Mouse (Mus musculus) liver, embryonic 15.5 days (tissue): ENCODE results near the gene Diexf. TPM values are rescaled to one million over a fixed set of nuclear protein-coding genes. Genes with fewer than 3 reads are reported as not detected.

ENCODE experiments used
- ATAC-seq: fragments of 200-750 bp; cut with Nextera tagmentation; 2 replicates; pipeline ENCODE4 v1.8.0; 2017; ENCODE audit warnings: moderate number of reproducible peaks, mild to moderate bottlenecking, moderate library complexity; ENCODE audit not compliant: insufficient read depth
- H3K27ac ChIP-seq: fragments of 300-500 bp; sonication (generic); replicated peaks from 2 replicates; pipeline ENCODE4 v1.5.1; 2015; ENCODE audit warnings: mild to moderate bottlenecking, inconsistent platforms
- H3K27me3 ChIP-seq: fragments of 300-500 bp; sonication (generic); 2 replicates; pipeline ENCODE4 v1.6.1; 2015; ENCODE audit warnings: mild to moderate bottlenecking, inconsistent platforms
- H3K36me3 ChIP-seq: fragments of 300-500 bp; sonication (generic); replicated peaks from 2 replicates; pipeline ENCODE4 v1.6.1; 2015; ENCODE audit warnings: moderate library complexity, mild to moderate bottlenecking, inconsistent platforms
- H3K4me1 ChIP-seq: fragments of 300-500 bp; sonication (generic); replicated peaks from 2 replicates; pipeline ENCODE4 v1.6.1; 2015; ENCODE audit warnings: inconsistent platforms
- H3K4me2 ChIP-seq: fragments of 300-500 bp; sonication (generic); 2 replicates; pipeline ENCODE4 v1.6.1; 2015; ENCODE audit warnings: moderate library complexity, mild to moderate bottlenecking, inconsistent platforms
- H3K4me3 ChIP-seq: fragments of 300-500 bp; sonication (generic); replicated peaks from 2 replicates; pipeline ENCODE4 v1.5.1; 2015; ENCODE audit warnings: mild to moderate bottlenecking, inconsistent platforms
- H3K9ac ChIP-seq: fragments of 300-500 bp; sonication (generic); 2 replicates; pipeline ENCODE4 v1.6.1; 2015; ENCODE audit warnings: moderate library complexity, mild to moderate bottlenecking, inconsistent platforms
- H3K9me3 ChIP-seq: fragments of 300-500 bp; sonication (generic); replicated peaks from 2 replicates; pipeline ENCODE4 v1.6.1; 2016; ENCODE audit warnings: inconsistent platforms
- WGBS: fragments of 180-500 bp; shearing (Covaris S2); methylation state at CpG from one replicate; pipeline ENCODE4 v1.1.7; 2015; ENCODE audit warnings: mixed read lengths; ENCODE audit not compliant: insufficient replicate concordance; 5-methylcytosine and 5-hydroxymethylcytosine counted together
- polyA plus RNA-seq: library from polyadenylated mRNA; unstranded; fragments of >200 nt; fragmentation: Nextera tagmentation; extraction: Ambion mirVana; gene quantifications from 2 replicates; pipeline ENCODE4 v1.2.1, GENCODE M21; 2015

Gene Diexf
- polyA plus RNA-seq, 1 experiment from 2014 or later: 2.7 TPM

GRCm38 (mm10) chr1:193086111-193086841 is 43.8 kb downstream of the Diexf start:
- WGBS: 60% methylated on average over 4 of the region's 4 CpGs
- Histone ChIP-seq H3K36me3 (no peaks in the 10 kb centered on the region), H3K27ac (no peak overlapping the region), H3K27me3 (no peaks in the 10 kb centered on the region), H3K4me2 (no peak overlapping the region), H3K9me3 (no peaks in the 10 kb centered on the region), H3K4me3 (no peak overlapping the region), H3K9ac (no peak overlapping the region), H3K4me1 (no peaks in the 10 kb centered on the region)
- no peak for ATAC-seq

- Histone ChIP-seq H3K27ac (no peak overlapping the region), H3K36me3 (no peaks in the 10 kb centered on the region), H3K4me2 (no peak overlapping the region), H3K9me3 (no peaks in the 10 kb centered on the region), H3K9ac (no peak overlapping the region), H3K27me3 (no peaks in the 10 kb centered on the region), H3K4me3 (no peak overlapping the region), H3K4me1 (no peaks in the 10 kb centered on the region)
- no peak for ATAC-seq
- WGBS: 56% methylated on average over 5 of the region's 5 CpGs
These were observed 44.5 kb downstream of the Diexf start for GRCm38 (mm10) chr1:193085541-193086020.

GRCm38 (mm10) chr1:193084016-193084415 is 46.1 kb downstream of the Diexf start:
- WGBS: 68% methylated on average over 1 of the region's 1 CpGs
- no peak for ATAC-seq
- Histone ChIP-seq H3K4me2 (no peak overlapping the region), H3K9me3 (no peaks in the 10 kb centered on the region), H3K27ac (no peak overlapping the region), H3K36me3 (no peaks in the 10 kb centered on the region), H3K4me3 (no peak overlapping the region), H3K9ac (no peak overlapping the region), H3K4me1 (no peaks in the 10 kb centered on the region), H3K27me3 (no peaks in the 10 kb centered on the region)

DNA sequence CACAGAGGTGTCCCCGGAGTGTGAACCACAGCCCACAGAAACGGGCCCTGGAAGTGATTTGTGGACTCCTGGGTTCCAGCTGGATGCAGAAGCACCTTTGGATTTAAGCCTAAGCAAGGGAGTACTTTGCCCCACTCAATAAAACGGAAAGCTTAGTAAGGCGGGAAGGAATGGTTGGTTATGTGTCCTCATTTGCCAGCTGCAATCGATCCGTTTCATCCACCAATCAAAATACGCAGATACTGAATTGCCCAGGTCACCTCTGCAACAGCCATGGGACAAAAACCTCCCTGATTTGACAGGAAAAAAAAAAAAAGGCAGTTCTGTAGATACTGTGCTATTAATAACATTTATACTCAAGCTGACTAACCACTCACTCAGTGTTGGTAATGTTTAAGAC is 47.0 kb downstream of the Diexf start:
- Histone ChIP-seq H3K27ac (no peak overlapping the region), H3K36me3 (no peaks in the 10 kb centered on the region), H3K9ac (no peak overlapping the region), H3K4me1 (no peaks in the 10 kb centered on the region), H3K4me3 (no peak overlapping the region), H3K4me2 (no peak overlapping the region), H3K27me3 (no peaks in the 10 kb centered on the region; the same call in 1 of the 2 replicates), H3K9me3 (no peaks in the 10 kb centered on the region)
- 63% methylated on average over 7 of the region's 7 CpGs for WGBS
- ATAC-seq: no peak

- Histone ChIP-seq H3K27me3 (no peaks in the 10 kb centered on the region; the same call in 1 of the 2 replicates), H3K4me3 (no peak overlapping the region), H3K4me1 (no peaks in the 10 kb centered on the region), H3K9me3 (no peaks in the 10 kb centered on the region), H3K27ac (no peak overlapping the region), H3K4me2 (no peak overlapping the region), H3K36me3 (no peaks in the 10 kb centered on the region), H3K9ac (no peak overlapping the region)
- WGBS: 60% methylated on average over 10 of the region's 10 CpGs
- no peak for ATAC-seq
These were observed 47.7 kb downstream of the Diexf start for GRCm38 (mm10) chr1:193082311-193082921.

- Histone ChIP-seq H3K36me3 (no peaks in the 10 kb centered on the region), H3K27ac (no peak overlapping the region), H3K4me1 (no peaks in the 10 kb centered on the region), H3K27me3 (peaks cover 17% of the 10 kb centered on the region; the same call in 1 of the 2 replicates), H3K9ac (no peak overlapping the region), H3K9me3 (no peaks in the 10 kb centered on the region), H3K4me2 (no peak overlapping the region), H3K4me3 (no peak overlapping the region)
- WGBS: 64% methylated on average over 3 of the region's 3 CpGs
- no peak for ATAC-seq
These were observed 67.5 kb downstream of the Diexf start for GRCm38 (mm10) chr1:193062618-193063017.

- Histone ChIP-seq H3K36me3 (no peaks in the 10 kb centered on the region), H3K4me1 (no peaks in the 10 kb centered on the region), H3K27me3 (0 out of 2 replicates have a peak, but pooled peaks cover 13% of the 10 kb centered on the region), H3K27ac (no peak overlapping the region), H3K9me3 (no peaks in the 10 kb centered on the region), H3K4me3 (no peak overlapping the region), H3K4me2 (no peak overlapping the region), H3K9ac (no peak overlapping the region)
- WGBS: 11% methylated on average over 2 of the region's 2 CpGs
- ATAC-seq: no peak
These were observed 69.9 kb downstream of the Diexf start for GRCm38 (mm10) chr1:193060167-193060566.

DNA sequence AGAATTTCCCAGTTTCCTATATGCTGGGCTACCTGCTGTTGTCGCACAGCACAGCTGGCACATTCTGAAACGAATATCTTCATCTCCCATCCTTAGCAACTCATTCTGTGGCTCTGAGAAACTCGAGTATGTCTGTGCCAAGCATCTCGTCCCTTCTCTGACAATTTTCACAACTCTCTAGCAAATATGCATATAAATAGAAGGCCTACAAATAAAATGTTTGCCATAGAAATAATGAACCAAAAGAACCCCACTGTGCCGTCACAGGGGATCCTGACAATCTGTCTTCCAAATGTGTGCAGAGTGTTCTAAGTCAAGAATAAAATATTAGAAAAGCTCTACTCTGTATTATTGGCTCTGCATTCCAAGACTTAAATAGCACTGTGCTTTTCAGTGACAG is 70.5 kb downstream of the Diexf start:
- Histone ChIP-seq H3K36me3 (no peaks in the 10 kb centered on the region), H3K9ac (no peak overlapping the region), H3K4me1 (no peaks in the 10 kb centered on the region), H3K4me2 (no peak overlapping the region), H3K9me3 (no peaks in the 10 kb centered on the region), H3K27ac (no peak overlapping the region), H3K4me3 (no peak overlapping the region), H3K27me3 (0 out of 2 replicates have a peak, but pooled peaks cover 13% of the 10 kb centered on the region)
- no peak for ATAC-seq
- WGBS: 51% methylated on average over 5 of the region's 5 CpGs

- Histone ChIP-seq H3K36me3 (no peaks in the 10 kb centered on the region), H3K9ac (no peak overlapping the region), H3K4me1 (no peaks in the 10 kb centered on the region), H3K4me3 (no peak overlapping the region), H3K27ac (no peak overlapping the region), H3K9me3 (no peaks in the 10 kb centered on the region), H3K4me2 (no peak overlapping the region), H3K27me3 (peaks cover 12% of the 10 kb centered on the region; the same call in 1 of the 2 replicates)
- no peak for ATAC-seq
- WGBS: 60% methylated on average over 5 of the region's 5 CpGs
These were observed 75.7 kb downstream of the Diexf start for GRCm38 (mm10) chr1:193054401-193054800.

DNA sequence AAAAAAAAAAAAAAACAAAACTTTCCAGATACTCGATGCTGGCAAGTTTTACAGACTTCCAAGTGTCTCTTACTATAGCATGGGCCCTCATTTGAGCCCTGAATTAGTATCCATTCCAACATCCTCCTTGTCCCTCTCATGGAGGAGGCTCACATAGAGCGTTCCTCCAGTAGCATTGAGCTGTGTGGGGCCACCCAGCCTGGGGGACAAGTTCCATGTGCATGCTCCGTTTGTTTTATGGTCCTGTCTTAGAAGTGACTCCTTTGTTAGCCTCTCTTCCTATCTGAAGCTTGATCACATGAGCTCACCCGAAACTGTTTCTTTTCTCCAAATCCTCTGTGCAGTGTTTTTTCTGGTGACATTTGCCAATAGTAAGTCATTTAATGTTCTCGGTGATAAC is 77.0 kb downstream of the Diexf start:
- H3K4me1 ChIP-seq: no peaks in the 10 kb centered on the region
- no peak overlapping the region for H3K4me3 ChIP-seq
- H3K9me3 ChIP-seq: no peaks in the 10 kb centered on the region
- H3K27ac ChIP-seq: no peak overlapping the region
- H3K27me3 ChIP-seq: peaks cover 6% of the 10 kb centered on the region; the same call in 1 of the 2 replicates
- WGBS: 53% methylated on average over 5 of the region's 5 CpGs
- H3K9ac ChIP-seq: no peak overlapping the region
- H3K4me2 ChIP-seq: no peak overlapping the region
- ATAC-seq: no peak
- no peaks in the 10 kb centered on the region for H3K36me3 ChIP-seq

DNA sequence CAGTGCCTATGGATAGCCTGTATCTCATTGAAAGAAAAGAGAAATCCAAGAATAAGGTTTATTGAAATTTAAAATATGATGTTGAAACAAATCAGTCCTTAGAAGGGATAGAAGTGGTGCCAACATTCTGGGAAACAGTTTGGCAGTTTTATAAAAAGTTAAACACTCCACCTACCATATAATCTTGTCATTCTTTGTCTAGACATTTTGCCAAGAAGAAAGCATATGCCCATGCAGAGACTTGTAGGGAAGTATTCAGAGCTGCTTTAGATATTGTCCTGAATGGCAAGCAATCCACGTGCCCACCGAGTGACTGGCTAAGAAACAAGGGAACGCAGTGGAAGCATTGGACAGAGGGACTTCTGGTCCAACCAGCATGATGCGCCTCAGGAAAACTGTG is 82.5 kb downstream of the Diexf start:
- no peak for ATAC-seq
- no peaks in the 10 kb centered on the region for H3K36me3 ChIP-seq
- peaks cover 17% of the 10 kb centered on the region; the same call in 1 of the 2 replicates for H3K27me3 ChIP-seq
- WGBS: 74% methylated on average over 4 of the region's 4 CpGs
- H3K4me2 ChIP-seq: no peak overlapping the region
- H3K4me1 ChIP-seq: no peaks in the 10 kb centered on the region
- H3K9ac ChIP-seq: no peak overlapping the region
- H3K27ac ChIP-seq: no peak overlapping the region
- no peaks in the 10 kb centered on the region for H3K9me3 ChIP-seq
- H3K4me3 ChIP-seq: no peak overlapping the region
